Mouse (Mus musculus) heart, embryonic 14.5 days (tissue): ENCODE results near the gene Ranbp3l. TPM values are rescaled to one million over a fixed set of nuclear protein-coding genes. Genes with fewer than 3 reads are reported as not detected.

Experiments used
- ATAC-seq: fragments of 200-750 bp; cut with Nextera tagmentation; 2 replicates; pipeline ENCODE4 v1.8.0; 2017; ENCODE audit warnings: low read depth, moderate TSS enrichment; ENCODE audit not compliant: insufficient number of reproducible peaks, insufficient read depth, low FRiP score
- H3K27ac ChIP-seq, 2 experiments: fragments of 200-500 bp in 1 of 2; fragments of 300-500 bp in 1 of 2; sonication (generic) in 1 of 2; replicated peaks in 1 of 2; 2 replicates each; pipeline ENCODE4 v1.5.1; 2012 to 2014; ENCODE audit warnings: low read depth in 2 of 2, low read length in 2 of 2, control low read depth in 1 of 2, mild to moderate bottlenecking in 1 of 2, mixed read lengths in 1 of 2; ENCODE audit not compliant: control insufficient read depth in 1 of 2, insufficient read depth in 1 of 2
- H3K27me3 ChIP-seq: fragments of 300-500 bp; sonication (generic); 2 replicates; pipeline ENCODE4 v1.6.1; 2014; ENCODE audit warnings: mild to moderate bottlenecking, low read length, control low read depth; ENCODE audit not compliant: control insufficient read depth, insufficient read depth
- H3K36me3 ChIP-seq: fragments of 300-500 bp; sonication (generic); 2 replicates; pipeline ENCODE4 v1.6.1; 2014; ENCODE audit warnings: mild to moderate bottlenecking, control low read depth, low read length, mixed read lengths; ENCODE audit not compliant: control insufficient read depth, insufficient read depth
- H3K4me1 ChIP-seq, 2 experiments: fragments of 200-500 bp in 1 of 2; fragments of 300-500 bp in 1 of 2; sonication (generic) in 1 of 2; 2 replicates each; pipeline ENCODE4 v1.6.1; 2012 to 2014; ENCODE audit warnings: low read length in 2 of 2, control low read depth in 1 of 2, mixed read lengths in 1 of 2; ENCODE audit not compliant: control insufficient read depth in 2 of 2, insufficient read depth in 2 of 2
- H3K4me2 ChIP-seq: fragments of 300-500 bp; sonication (generic); 2 replicates; pipeline ENCODE4 v1.6.1; 2014; ENCODE audit warnings: mild to moderate bottlenecking, low read length
- H3K4me3 ChIP-seq, 2 experiments: fragments of 200-500 bp in 1 of 2; fragments of 300-500 bp in 1 of 2; sonication (generic) in 1 of 2; 2 replicates each; pipeline ENCODE4 v1.5.1; 2012 to 2014; ENCODE audit warnings: low read length in 2 of 2, mild to moderate bottlenecking in 2 of 2, control low read depth in 1 of 2, low read depth in 1 of 2, moderate library complexity in 1 of 2; ENCODE audit not compliant: control insufficient read depth in 1 of 2, insufficient read depth in 1 of 2
- H3K9ac ChIP-seq: fragments of 300-500 bp; sonication (generic); 2 replicates; pipeline ENCODE4 v1.6.1; 2014; ENCODE audit warnings: mild to moderate bottlenecking, low read length
- H3K9me3 ChIP-seq: fragments of 300-500 bp; sonication (generic); 2 replicates; pipeline ENCODE4 v1.6.1; 2016; ENCODE audit warnings: low read length, control low read depth; ENCODE audit not compliant: control insufficient read depth
- WGBS: fragments of 180-500 bp; shearing (Covaris S2); extraction: QIAGEN DNeasy Blood & Tissue Kit; methylation state at CpG from one replicate; pipeline ENCODE4 v1.1.7; 2014; 5-methylcytosine and 5-hydroxymethylcytosine counted together
- polyA plus RNA-seq: library from polyadenylated mRNA; unstranded; fragments of >200 nt; fragmentation: Nextera tagmentation; extraction: Ambion mirVana; gene quantifications from 2 replicates; pipeline ENCODE4 v1.2.1, GENCODE M21; 2014

The Ranbp3l gene
- polyA plus RNA-seq, 1 experiment from 2014 or later = 0.24 TPM

GRCm38 (mm10) chr15:9087895-9088682 is 120.3 kb downstream of the Ranbp3l start:
- ATAC-seq = no peak
- peaks cover 18 to 30% of the 10 kb centered on the region in 2 experiments for H3K4me1 ChIP-seq
- H3K4me2 ChIP-seq = no peak overlapping the region
- 83% methylated on average over 17 of the region's 17 CpGs for WGBS
- no peak overlapping the region for H3K4me3 ChIP-seq
- no peaks in the 10 kb centered on the region for H3K27me3 ChIP-seq
- H3K36me3 ChIP-seq = peaks cover 72% of the 10 kb centered on the region
- H3K9me3 ChIP-seq = no peaks in the 10 kb centered on the region
- H3K27ac ChIP-seq = no peak overlapping the region
- H3K9ac ChIP-seq = no peak overlapping the region

GRCm38 (mm10) chr15:9088683-9089072 is 120.9 kb downstream of the Ranbp3l start:
- H3K4me2 ChIP-seq = no peak overlapping the region
- peaks cover 18 to 31% of the 10 kb centered on the region in 2 experiments for H3K4me1 ChIP-seq
- no peaks in the 10 kb centered on the region for H3K9me3 ChIP-seq
- ATAC-seq = no peak
- 82% methylated on average over 8 of the region's 8 CpGs for WGBS
- H3K36me3 ChIP-seq = peaks cover 74% of the 10 kb centered on the region
- H3K9ac ChIP-seq = no peak overlapping the region
- no peak overlapping the region for H3K4me3 ChIP-seq
- no peak overlapping the region for H3K27ac ChIP-seq
- no peaks in the 10 kb centered on the region for H3K27me3 ChIP-seq

DNA sequence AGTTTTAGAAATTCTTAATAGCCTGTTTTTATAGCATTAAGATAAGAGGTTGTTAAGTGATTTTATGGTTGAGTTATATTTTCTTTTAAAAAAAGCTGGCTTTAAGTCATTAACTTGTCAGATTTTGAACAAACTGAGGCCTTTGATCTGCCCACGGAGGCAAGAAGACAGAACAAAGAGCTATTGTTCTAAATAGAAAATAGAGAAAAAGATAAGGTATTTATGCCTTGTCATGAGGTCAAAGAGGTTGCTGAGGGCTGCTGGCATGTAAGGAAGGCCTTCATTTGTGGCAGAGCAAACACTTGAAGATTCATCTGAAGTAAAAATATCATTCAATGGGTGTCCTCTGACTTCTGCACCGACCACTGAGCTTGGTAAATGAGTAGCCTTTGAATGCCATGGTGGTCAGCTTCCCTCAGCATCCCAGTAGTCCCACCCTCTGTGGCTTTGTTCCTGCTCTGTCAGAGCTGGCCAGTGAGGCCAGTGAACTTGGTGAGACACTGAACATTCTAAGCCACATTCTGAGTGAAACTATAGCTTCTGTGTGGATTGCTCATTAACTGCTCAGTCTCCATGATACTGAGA is 121.5 kb downstream of the Ranbp3l start:
- H3K4me2 ChIP-seq = no peak overlapping the region
- ATAC-seq = no peak
- H3K4me1 ChIP-seq = peaks cover 19 to 36% of the 10 kb centered on the region in 2 experiments
- WGBS = 47% methylated on average over 2 of the region's 2 CpGs
- H3K9me3 ChIP-seq = no peaks in the 10 kb centered on the region
- no peak overlapping the region for H3K9ac ChIP-seq
- peaks cover 74% of the 10 kb centered on the region for H3K36me3 ChIP-seq
- no peak overlapping the region for H3K4me3 ChIP-seq
- H3K27ac ChIP-seq = no peak overlapping the region
- H3K27me3 ChIP-seq = no peaks in the 10 kb centered on the region

DNA sequence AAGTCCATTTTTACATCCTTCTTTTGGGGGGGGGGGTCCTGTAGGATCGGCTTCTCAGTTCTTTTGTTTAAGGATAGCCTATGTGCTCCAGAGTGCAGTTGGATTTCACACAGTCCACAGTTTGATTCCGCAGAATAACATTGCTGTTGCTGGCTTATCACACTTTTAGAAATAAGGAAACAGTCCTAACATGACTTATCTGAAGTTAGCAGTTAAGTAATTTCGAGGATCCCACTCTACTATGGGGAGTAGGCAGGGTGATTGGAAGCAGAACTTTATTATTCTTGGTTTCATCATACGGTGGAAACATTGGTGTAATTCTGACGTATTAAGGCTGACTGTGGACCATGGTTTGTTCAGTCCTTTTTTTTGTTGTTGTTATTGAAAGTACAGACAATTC is 122.9 kb downstream of the Ranbp3l start:
- Histone ChIP-seq H3K9ac (no peak overlapping the region), H3K4me2 (no peak overlapping the region), H3K36me3 (peaks cover 70% of the 10 kb centered on the region), H3K27ac (no peak overlapping the region), H3K9me3 (no peaks in the 10 kb centered on the region), H3K4me1 (peaks cover 24 to 39% of the 10 kb centered on the region in 2 experiments), H3K27me3 (no peaks in the 10 kb centered on the region), H3K4me3 (no peak overlapping the region)
- 72% methylated on average over 5 of the region's 5 CpGs for WGBS
- ATAC-seq = no peak

DNA sequence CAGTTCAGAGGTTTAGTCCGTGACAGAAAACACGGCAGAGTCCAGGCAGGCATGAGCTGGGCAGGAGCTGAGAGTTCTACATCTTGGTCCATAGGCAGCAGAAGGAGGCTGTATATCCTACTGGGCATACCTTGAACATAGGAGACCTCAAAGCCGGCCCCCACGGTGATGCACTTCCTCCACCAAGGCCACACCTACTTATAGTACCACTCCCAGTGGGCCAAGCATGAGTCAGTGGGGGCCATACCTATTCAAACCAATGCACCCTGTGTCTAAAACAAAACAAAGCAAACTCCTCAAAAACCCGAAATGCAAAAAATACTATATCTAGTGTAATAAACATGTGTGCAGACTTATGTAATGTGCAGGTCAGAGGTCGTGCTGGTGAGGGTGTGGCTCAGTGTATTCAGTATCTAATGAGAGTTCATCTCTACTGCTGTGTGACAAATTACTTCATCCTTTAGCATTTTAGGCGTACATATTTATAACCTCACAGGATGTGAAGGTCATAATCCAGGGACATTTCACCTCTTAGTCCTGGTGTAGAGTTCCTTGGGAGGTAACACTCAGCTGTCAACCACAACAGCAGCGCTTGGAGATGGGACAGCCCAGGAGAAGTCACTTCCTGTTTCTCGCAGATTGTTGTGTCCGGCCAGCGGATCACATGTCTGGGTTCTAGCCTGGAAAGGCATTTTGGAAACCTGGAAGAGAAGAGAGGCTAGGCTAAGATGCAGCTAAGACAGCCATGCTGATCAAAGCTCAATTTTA is 126.0 kb downstream of the Ranbp3l start:
- Histone ChIP-seq H3K36me3 (peaks cover 71% of the 10 kb centered on the region), H3K4me1 (peaks cover 10 to 23% of the 10 kb centered on the region in 2 experiments), H3K4me2 (peak overlapping the region; percentile 47), H3K27me3 (no peaks in the 10 kb centered on the region), H3K9ac (no peak overlapping the region), H3K4me3 (no peak overlapping the region), H3K27ac (peak overlapping the region in 1 of 2 experiments; percentile 24; a peak in 2 of 4 replicates), H3K9me3 (no peaks in the 10 kb centered on the region)
- 65% methylated on average over 11 of the region's 11 CpGs for WGBS
- peak; percentile 58; the same call in 1 of the 2 replicates for ATAC-seq

- Histone ChIP-seq H3K36me3 (peaks cover 75% of the 10 kb centered on the region), H3K27me3 (no peaks in the 10 kb centered on the region), H3K9me3 (no peaks in the 10 kb centered on the region), H3K27ac (peak overlapping the region in 1 of 2 experiments; percentile 24; a peak in 2 of 4 replicates), H3K9ac (no peak overlapping the region), H3K4me3 (no peak overlapping the region), H3K4me2 (peak overlapping the region; percentile 47), H3K4me1 (peaks cover 10 to 23% of the 10 kb centered on the region in 2 experiments)
- peak; percentile 80 for ATAC-seq
- WGBS = 7% methylated on average over 13 of the region's 13 CpGs
Observed at GRCm38 (mm10) chr15:9094366-9094750, 126.6 kb downstream of the Ranbp3l start.

GRCm38 (mm10) chr15:9096865-9097264 is 129.1 kb downstream of the Ranbp3l start:
- Histone ChIP-seq H3K9ac (no peak overlapping the region), H3K4me2 (no peak overlapping the region), H3K27ac (no peak overlapping the region; a peak in 1 of 4 replicates), H3K9me3 (no peaks in the 10 kb centered on the region), H3K27me3 (no peaks in the 10 kb centered on the region), H3K4me3 (no peak overlapping the region), H3K36me3 (peaks cover 77% of the 10 kb centered on the region), H3K4me1 (peaks cover 10 to 23% of the 10 kb centered on the region in 2 experiments)
- no peak for ATAC-seq
- WGBS = 54% methylated on average over 4 of the region's 4 CpGs
